Mouse (Mus musculus) G1E (cell line): Measurements from ENCODE around the gene Ugt1a6b. TPM values are rescaled to one million over a fixed set of nuclear protein-coding genes. Genes with fewer than 3 reads are reported as not detected.
"Not testable (repeated sequence)": the region's sequence is repeated elsewhere in the genome, so short reads cannot be mapped to it uniquely, and the experiment has no call there.

Experiments used
- ATAC-seq: 2 replicates; pipeline ENCODE4 v1.8.0; 2016; ENCODE audit warnings: mild to moderate bottlenecking; ENCODE audit not compliant: insufficient number of reproducible peaks, poor library complexity, low FRiP score, severe bottlenecking; ENCODE audit errors: extremely low read depth
- DNase-seq: peaks from one replicate; pipeline ENCODE4 v3.0.0; 2012; ENCODE audit warnings: low spot score
- H3K27me3 ChIP-seq: 2 replicates; pipeline ENCODE4 v1.6.1; 2012; ENCODE audit warnings: mild to moderate bottlenecking, low read length, inconsistent platforms; ENCODE audit not compliant: insufficient read depth
- H3K36me3 ChIP-seq: replicated peaks from 2 replicates; pipeline ENCODE3; 2012; ENCODE audit warnings: mild to moderate bottlenecking, inconsistent platforms
- H3K4me1 ChIP-seq: 2 replicates; pipeline ENCODE4 v1.6.1; 2012; ENCODE audit warnings: low read depth, low read length, inconsistent platforms, mixed read lengths; ENCODE audit not compliant: insufficient read depth
- H3K4me3 ChIP-seq: 2 replicates; pipeline ENCODE4 v1.5.1; 2012; ENCODE audit warnings: low read depth, mild to moderate bottlenecking, inconsistent platforms, low read length, moderate library complexity, mixed read lengths
- H3K9me3 ChIP-seq: replicated peaks from 2 replicates; pipeline ENCODE4 v1.6.1; 2012; ENCODE audit warnings: inconsistent platforms
- CTCF ChIP-seq: IDR thresholded peaks from 2 replicates; pipeline ENCODE4 v1.5.1; 2012; ENCODE audit warnings: low read depth, low read length, inconsistent platforms, mixed read lengths
- GATA1 ChIP-seq: IDR thresholded peaks from 2 replicates; pipeline ENCODE4 v1.6.1; 2012; ENCODE audit warnings: borderline replicate concordance, low read length, inconsistent platforms, mixed read lengths
- GATA2 ChIP-seq: IDR thresholded peaks from 2 replicates; pipeline ENCODE4 v1.6.1; 2012; ENCODE audit warnings: low read depth, low read length, inconsistent platforms, borderline replicate concordance
- POLR2AphosphoS5 ChIP-seq: IDR thresholded peaks from 2 replicates; pipeline ENCODE4 v1.6.1; 2012; ENCODE audit warnings: low read depth, low read length, inconsistent platforms; ENCODE audit not compliant: insufficient replicate concordance
- TAL1 ChIP-seq: conservative IDR thresholded peaks from 2 replicates; pipeline ENCODE4 v1.6.1; 2012; ENCODE audit warnings: low read depth, low read length, inconsistent platforms, mixed read lengths
- polyA plus RNA-seq: library from polyadenylated mRNA; stranded (reverse); fragments of >175 nt; gene quantifications from 2 replicates; pipeline ENCODE4 v1.2.3, GENCODE M21; 2012
- total RNA-seq, 2 experiments: library from RNA; stranded (forward) in 1 of 2; stranded (reverse) in 1 of 2; fragments of 200-1000 nt in 1 of 2; fragments of >200 nt in 1 of 2; fragmentation: Nextera tagmentation in 1 of 2; gene quantifications; 2 replicates each; pipeline ENCODE4 v1.2.3; 2014 to 2017

Ugt1a6b gene
- total and polyA plus RNA-seq, 3 experiments: 0.27 TPM; not detected in 2

- H3K27me3 ChIP-seq, H3K9me3 ChIP-seq, DNase-seq, H3K36me3 ChIP-seq, H3K4me3 ChIP-seq: not testable (repeated sequence)
- H3K4me1 ChIP-seq: peaks cover 11% of the 10 kb centered on the region; the same call in 1 of the 2 replicates
- peak; percentile 25; the same call in 1 of the 2 replicates for TF ChIP-seq CTCF
- ATAC-seq: peak; percentile 45; the same call in 1 of the 2 replicates
Observed at GRCm38 (mm10) chr1:88143966-88144675, 41.1 kb downstream of the Ugt1a6b start.

GRCm38 (mm10) chr1:88145278-88145677, 42.2 kb downstream of the Ugt1a6b start:
- H3K4me3 ChIP-seq, H3K27me3 ChIP-seq, H3K9me3 ChIP-seq, DNase-seq, ATAC-seq, H3K36me3 ChIP-seq: not testable (repeated sequence)
- H3K4me1 ChIP-seq: peaks cover 11% of the 10 kb centered on the region; the same call in 1 of the 2 replicates

GRCm38 (mm10) chr1:88150133-88150532, 47.1 kb downstream of the Ugt1a6b start:
- H3K4me1 ChIP-seq, H3K4me3 ChIP-seq, H3K27me3 ChIP-seq, DNase-seq, H3K36me3 ChIP-seq, H3K9me3 ChIP-seq: not testable (repeated sequence)
- peak; percentile 42; the same call in 1 of the 2 replicates for ATAC-seq

- DNase-seq: no peak
- Histone ChIP-seq H3K4me1 (no peaks in the 10 kb centered on the region; the same call in 1 of the 2 replicates), H3K27me3 (0 out of 2 replicates have a peak, but pooled peaks cover 2% of the 10 kb centered on the region), H3K9me3 (no peaks in the 10 kb centered on the region), H3K36me3 (no peaks in the 10 kb centered on the region), H3K4me3 (no peak overlapping the region)
- peak; percentile 45; the same call in 1 of the 2 replicates for ATAC-seq
- TF ChIP-seq POLR2AphosphoS5 (no peak), CTCF (no peak)
Observed at GRCm38 (mm10) chr1:88158430-88158829, 55.4 kb downstream of the Ugt1a6b start.

- Histone ChIP-seq H3K4me3 (no peak within 1 kb of the TSS), H3K27me3 (peaks cover 2% of the 10 kb centered on the region; the same call in 1 of the 2 replicates), H3K9me3 (0 out of 2 replicates have a peak, but pooled peaks cover under 1% of the 10 kb centered on the region), H3K4me1 (no peaks in the 10 kb centered on the region), H3K36me3 (no peaks in the 10 kb centered on the region)
- TF ChIP-seq GATA2: no peak
- no peak for TF ChIP-seq TAL1
- no peak for TF ChIP-seq POLR2AphosphoS5
- TF ChIP-seq CTCF: no peak
- no peak for TF ChIP-seq GATA1
- no peak for DNase-seq
- ATAC-seq: no peak
Observed at GRCm38 (mm10) chr1:88165711-88166110, 62.7 kb downstream of the Ugt1a6b start, which contains the start of gene Ugt1a5. Gene Ugt1a5 (plus strand): TSS chr1:88166012.

- peaks cover 23% of the 10 kb centered on the region for H3K9me3 ChIP-seq
- H3K27me3 ChIP-seq, ATAC-seq, H3K36me3 ChIP-seq, H3K4me1 ChIP-seq, DNase-seq, H3K4me3 ChIP-seq: not testable (repeated sequence)
Observed at GRCm38 (mm10) chr1:88172190-88172589, 69.1 kb downstream of the Ugt1a6b start.

GRCm38 (mm10) chr1:88179657-88180056, 76.6 kb downstream of the Ugt1a6b start:
- TF ChIP-seq CTCF (no peak), GATA2 (no peak), GATA1 (no peak), POLR2AphosphoS5 (no peak), TAL1 (no peak)
- Histone ChIP-seq H3K36me3 (no peaks in the 10 kb centered on the region), H3K9me3 (peaks cover 16% of the 10 kb centered on the region), H3K4me1 (no peaks in the 10 kb centered on the region), H3K4me3 (no peak overlapping the region), H3K27me3 (no peaks in the 10 kb centered on the region)
- no peak for DNase-seq
- no peak for ATAC-seq
